Mouse (Mus musculus): ENCODE data around the gene Tmem231. TPM values are rescaled to one million over a fixed set of nuclear protein-coding genes. Genes with fewer than 3 reads are reported as not detected.

The Tmem231 gene
- polyA plus RNA-seq, 2 experiments = 15.7 to 16.3 TPM

DNA sequence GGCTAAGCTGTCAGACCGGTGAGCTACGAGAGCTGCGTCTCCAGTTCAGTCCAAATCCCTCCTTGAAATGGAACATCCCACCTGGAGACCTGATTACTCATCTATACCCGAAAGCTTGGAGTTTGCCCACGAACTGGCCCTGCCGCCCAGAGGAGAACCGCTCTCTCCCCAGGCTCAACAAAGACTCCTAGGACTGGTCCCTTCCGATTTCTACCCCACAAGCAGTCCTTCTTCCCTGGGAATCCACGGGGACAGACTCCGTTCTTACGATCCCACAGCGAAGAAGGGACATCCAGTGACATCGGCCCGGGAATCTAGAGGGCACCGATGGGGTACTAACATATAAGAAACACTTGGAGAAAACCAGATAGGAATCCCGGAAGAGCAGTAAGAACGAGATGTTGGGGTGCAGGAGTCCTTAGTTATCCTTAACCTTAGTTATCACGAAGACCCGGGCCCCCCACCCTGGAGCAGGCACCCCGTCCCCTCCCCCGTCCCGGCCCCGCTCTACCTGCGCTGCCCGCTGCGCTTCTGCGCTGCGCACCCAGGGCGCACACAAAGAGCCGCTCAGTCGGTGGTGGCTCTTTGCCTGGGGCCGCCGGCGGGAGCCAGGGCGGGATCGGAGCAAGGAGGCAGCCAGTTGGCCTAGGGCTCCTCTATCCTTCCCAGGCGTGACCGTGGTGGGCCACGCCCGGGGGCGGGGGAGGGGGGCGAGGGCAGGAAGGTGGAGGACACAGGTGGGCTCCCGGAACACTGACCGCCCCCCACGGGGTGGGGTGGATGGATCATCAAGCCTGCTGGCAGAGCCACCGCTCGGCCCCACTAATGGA, 23.8 kb downstream of the Tmem231 start, which contains the start of gene Chst5:
Gene Chst5 (minus strand): TSS at position 827 of the 830 bp plus-strand sequence.
- ATAC-seq (ENCODE audit: low FRiP score, low read depth) = peak; percentile 34; the same call in 1 of the 2 replicates
- Histone ChIP-seq H3K9me3 (ENCODE audit: control insufficient read depth, low read length) (no peaks in the 10 kb centered on the region), H3K4me2 (replicated peaks; ENCODE audit: low read depth, low read length, severe bottlenecking) (peak within 1 kb of the TSS; percentile 74), H3K27ac (replicated peaks; ENCODE audit: low read depth, low read length) (0 out of 2 replicates have a peak within 1 kb of the TSS, but pooled peaks have one; percentile 13), H3K9ac (ENCODE audit: low read depth, low read length, severe bottlenecking) (peak within 1 kb of the TSS; percentile 65), H3K36me3 (ENCODE audit: control insufficient read depth, insufficient read depth, low read length) (no peaks in the 10 kb centered on the region), H3K4me3 (replicated peaks; ENCODE audit: low read length) (peak within 1 kb of the TSS; percentile 41), H3K4me1 (ENCODE audit: control insufficient read depth, insufficient read depth, low read length) (peaks cover 30% of the 10 kb centered on the region), H3K27me3 (ENCODE audit: control insufficient read depth, insufficient read depth, low read length) (peaks cover 9% of the 10 kb centered on the region; the same call in 1 of the 2 replicates)
- TF ChIP-seq POLR2A (IDR thresholded peaks at IDR 0.05; ENCODE audit: borderline replicate concordance, extremely low read depth, insufficient read depth, insufficient read length) = no peak
- 8% methylated on average over 46 of the region's 47 CpGs for whole genome bisulfite sequencing
- DNase-seq (ENCODE audit: low spot score) = no peak

DNA sequence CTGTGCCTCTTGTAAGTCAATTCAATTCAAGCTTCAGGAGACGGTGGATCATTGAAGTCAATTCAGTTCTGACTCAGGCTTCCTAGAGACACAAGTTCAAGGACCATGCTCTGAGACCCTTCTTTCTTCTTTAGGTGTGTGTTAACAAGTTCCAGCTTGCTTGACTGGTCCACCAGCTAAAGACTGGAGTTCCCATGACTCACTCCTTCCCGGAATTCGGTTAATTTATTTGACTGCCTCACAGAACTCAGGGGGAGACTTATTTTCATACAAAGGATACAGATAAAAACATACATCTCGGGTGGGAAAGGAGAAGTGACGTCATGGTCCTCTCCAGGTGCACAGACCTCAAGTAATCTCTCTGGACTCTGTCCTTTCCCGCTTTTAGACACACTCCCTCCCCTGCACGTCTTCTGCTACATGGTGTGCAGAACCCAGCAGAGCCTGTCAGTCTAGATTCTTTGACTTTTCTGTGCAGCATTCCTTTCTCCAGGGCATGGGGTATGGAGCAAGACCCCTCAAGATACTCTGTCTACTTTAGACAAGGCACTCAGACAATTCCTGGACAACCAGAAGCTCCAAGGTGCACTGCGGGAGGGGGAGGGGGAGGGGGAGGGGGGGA, 28.1 kb downstream of the Tmem231 start:
- DNase-seq (ENCODE audit: low spot score) (peak; percentile 44), ATAC-seq (ENCODE audit: low FRiP score, low read depth) (no peak)
- peaks cover 5% of the 10 kb centered on the region; the same call in 1 of the 2 replicates for H3K27me3 ChIP-seq (ENCODE audit: control insufficient read depth, insufficient read depth, low read length)
- H3K4me2 ChIP-seq (replicated peaks; ENCODE audit: low read depth, low read length, severe bottlenecking) = no peak overlapping the region
- H3K4me3 ChIP-seq (replicated peaks; ENCODE audit: low read length) = no peak overlapping the region
- no peaks in the 10 kb centered on the region for H3K36me3 ChIP-seq (ENCODE audit: control insufficient read depth, insufficient read depth, low read length)
- WGBS = 49% methylated on average over 8 of the region's 8 CpGs
- H3K4me1 ChIP-seq (ENCODE audit: control insufficient read depth, insufficient read depth, low read length) = peaks cover 17% of the 10 kb centered on the region
- TF ChIP-seq POLR2A (IDR thresholded peaks at IDR 0.05; ENCODE audit: borderline replicate concordance, extremely low read depth, insufficient read depth, insufficient read length) = no peak
- H3K9me3 ChIP-seq (ENCODE audit: control insufficient read depth, low read length) = no peaks in the 10 kb centered on the region
- H3K9ac ChIP-seq (ENCODE audit: low read depth, low read length, severe bottlenecking) = no peak overlapping the region
- peak overlapping the region; percentile 59 for H3K27ac ChIP-seq (replicated peaks; ENCODE audit: low read depth, low read length)

DNA sequence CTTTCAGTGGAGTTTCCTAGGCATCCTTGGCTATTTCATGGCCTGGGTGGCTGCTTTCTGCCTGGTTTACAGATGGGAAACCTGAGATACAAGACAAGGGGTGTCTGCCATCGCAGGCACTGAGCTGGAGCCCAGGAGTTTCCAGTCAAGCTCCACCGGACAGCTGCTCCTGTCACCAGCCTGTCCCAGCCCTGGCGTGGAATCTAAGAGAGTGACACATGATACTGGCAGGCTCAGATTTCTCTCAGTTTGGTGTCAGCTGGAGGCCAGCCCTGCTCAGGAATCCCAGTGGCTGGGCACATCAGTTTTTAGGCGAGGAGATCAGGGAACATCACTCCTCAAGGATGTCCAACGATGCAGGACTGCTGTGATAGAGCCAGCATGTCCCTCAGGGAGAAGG, 31.6 kb downstream of the Tmem231 start:
- DNase-seq (ENCODE audit: low spot score) = peak; percentile 45
- H3K9me3 ChIP-seq (ENCODE audit: control insufficient read depth, low read length) = no peaks in the 10 kb centered on the region
- WGBS = 23% methylated on average over 5 of the region's 5 CpGs
- 0 out of 2 replicates have a peak, but pooled peaks cover 4% of the 10 kb centered on the region for H3K4me1 ChIP-seq (ENCODE audit: control insufficient read depth, insufficient read depth, low read length)
- no peak for TF ChIP-seq POLR2A (IDR thresholded peaks at IDR 0.05; ENCODE audit: borderline replicate concordance, extremely low read depth, insufficient read depth, insufficient read length)
- H3K27ac ChIP-seq (replicated peaks; ENCODE audit: low read depth, low read length) = no peak overlapping the region
- H3K27me3 ChIP-seq (ENCODE audit: control insufficient read depth, insufficient read depth, low read length) = no peaks in the 10 kb centered on the region
- H3K9ac ChIP-seq (ENCODE audit: low read depth, low read length, severe bottlenecking) = no peak overlapping the region
- H3K36me3 ChIP-seq (ENCODE audit: control insufficient read depth, insufficient read depth, low read length) = no peaks in the 10 kb centered on the region
- peak; percentile 83 for ATAC-seq (ENCODE audit: low FRiP score, low read depth)
- H3K4me2 ChIP-seq (replicated peaks; ENCODE audit: low read depth, low read length, severe bottlenecking) = no peak overlapping the region
- no peak overlapping the region for H3K4me3 ChIP-seq (replicated peaks; ENCODE audit: low read length)

DNA sequence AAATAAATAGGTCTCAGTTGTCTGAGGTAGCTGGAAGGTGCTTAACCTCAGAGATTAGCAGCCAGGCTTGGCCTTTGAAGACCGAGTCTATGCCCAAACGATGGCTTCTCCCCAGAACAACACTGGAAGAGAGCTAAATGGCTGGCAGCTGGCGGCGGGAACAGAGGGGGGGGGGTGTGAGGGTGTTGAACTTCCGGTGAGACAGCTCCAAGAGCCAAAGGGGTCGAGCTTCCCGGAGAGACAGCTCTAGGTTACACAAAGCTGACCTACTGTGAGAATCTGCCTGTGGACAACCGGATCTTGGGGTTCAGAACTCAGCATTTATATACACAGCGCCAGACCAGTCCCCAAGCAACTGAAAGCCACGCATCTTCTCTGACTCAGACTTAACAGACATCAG, 35.1 kb downstream of the Tmem231 start:
- H3K9ac ChIP-seq (ENCODE audit: low read depth, low read length, severe bottlenecking) = no peak overlapping the region

DNA sequence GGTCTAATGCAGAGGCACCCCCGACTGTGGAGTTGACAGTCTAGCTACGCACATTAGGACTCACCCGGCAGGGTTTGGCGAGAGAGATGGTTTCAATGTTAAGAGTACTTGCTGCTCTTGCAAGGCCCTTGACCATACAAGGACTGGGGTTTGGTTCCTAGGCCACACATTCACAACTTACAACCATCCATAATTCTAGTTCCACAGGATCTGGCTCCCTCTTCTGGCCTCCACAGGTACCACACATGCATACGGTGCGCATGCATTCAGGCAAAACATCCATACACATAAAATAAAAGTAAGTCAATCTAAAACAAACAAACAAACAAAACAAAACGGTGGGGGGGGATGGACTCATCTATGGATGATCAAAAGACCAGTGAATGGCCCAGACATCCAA, 38.7 kb downstream of the Tmem231 start:
- no peak for TF ChIP-seq POLR2A (IDR thresholded peaks at IDR 0.05; ENCODE audit: borderline replicate concordance, extremely low read depth, insufficient read depth, insufficient read length)

More for the DNA sequence above, 35.1 kb downstream of the Tmem231 start:
- Histone ChIP-seq H3K4me3 (replicated peaks; ENCODE audit: low read length) (no peak overlapping the region), H3K4me1 (ENCODE audit: control insufficient read depth, insufficient read depth, low read length) (no peaks in the 10 kb centered on the region), H3K36me3 (ENCODE audit: control insufficient read depth, insufficient read depth, low read length) (no peaks in the 10 kb centered on the region), H3K27ac (replicated peaks; ENCODE audit: low read depth, low read length) (no peak overlapping the region), H3K27me3 (ENCODE audit: control insufficient read depth, insufficient read depth, low read length) (no peaks in the 10 kb centered on the region), H3K9me3 (ENCODE audit: control insufficient read depth, low read length) (no peaks in the 10 kb centered on the region), H3K4me2 (replicated peaks; ENCODE audit: low read depth, low read length, severe bottlenecking) (no peak overlapping the region)
- no peak for TF ChIP-seq POLR2A (IDR thresholded peaks at IDR 0.05; ENCODE audit: borderline replicate concordance, extremely low read depth, insufficient read depth, insufficient read length)
- ATAC-seq (ENCODE audit: low FRiP score, low read depth) (no peak), DNase-seq (ENCODE audit: low spot score) (no peak)
- 35% methylated on average over 10 of the region's 10 CpGs for WGBS

More for the DNA sequence above, 38.7 kb downstream of the Tmem231 start:
- Histone ChIP-seq H3K4me1 (ENCODE audit: control insufficient read depth, insufficient read depth, low read length) (peaks cover 6% of the 10 kb centered on the region; the same call in 1 of the 2 replicates), H3K9me3 (ENCODE audit: control insufficient read depth, low read length) (no peaks in the 10 kb centered on the region), H3K36me3 (ENCODE audit: control insufficient read depth, insufficient read depth, low read length) (no peaks in the 10 kb centered on the region), H3K27ac (replicated peaks; ENCODE audit: low read depth, low read length) (no peak overlapping the region), H3K27me3 (ENCODE audit: control insufficient read depth, insufficient read depth, low read length) (peaks cover 20% of the 10 kb centered on the region), H3K4me2 (replicated peaks; ENCODE audit: low read depth, low read length, severe bottlenecking) (no peak overlapping the region), H3K4me3 (replicated peaks; ENCODE audit: low read length) (no peak overlapping the region), H3K9ac (ENCODE audit: low read depth, low read length, severe bottlenecking) (no peak overlapping the region)
- WGBS = 85% methylated on average over 7 of the region's 7 CpGs
- no peak for DNase-seq (ENCODE audit: low spot score)
- ATAC-seq (ENCODE audit: low FRiP score, low read depth) = no peak
